ENCODE assay signal across 8 mouse cellular contexts in the genomic region with DNA sequence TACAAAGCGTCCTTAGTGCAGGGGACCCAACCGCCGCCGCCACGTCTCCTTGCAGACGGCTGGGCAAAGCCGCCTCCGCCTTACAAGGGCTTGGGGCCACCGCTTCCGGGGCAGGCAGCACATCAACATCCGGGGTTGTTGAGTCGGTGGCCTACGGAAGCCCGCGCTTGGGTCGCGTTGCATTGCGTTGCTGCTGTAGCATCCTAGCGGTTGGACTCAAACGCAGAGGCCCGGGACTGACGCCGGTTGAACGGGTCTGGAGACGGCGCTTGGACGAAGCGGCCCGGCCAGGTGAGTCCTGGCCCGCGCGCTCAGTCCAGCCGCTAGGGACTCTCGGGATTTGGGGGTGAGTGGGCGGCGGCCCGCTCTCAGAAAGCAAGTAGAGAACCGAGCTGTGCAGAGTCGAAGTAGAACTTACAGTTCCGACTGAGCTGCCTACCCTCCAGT. TPM values are rescaled to one million over a fixed set of nuclear protein-coding genes. Genes with fewer than 3 reads are reported as not detected.
DNase-seq lines count a peak whose midpoint lies in the region; ATAC-seq lines count a peak whose summit lies in the region.

A gene (minus strand): TSS at position 57 of the 447 bp plus-strand sequence.

- H3K4me1 ChIP-seq in heart, embryonic 10.5 days = peaks cover 7% of the 10 kb centered on the region
- H3K4me1 ChIP-seq in kidney, embryonic 15.5 days = peaks cover 8% of the 10 kb centered on the region

- H3K27me3 ChIP-seq in heart, embryonic 10.5 days (ENCODE audit: insufficient read depth, poor library complexity, severe bottlenecking) = no peaks in the 10 kb centered on the region
- no peaks in the 10 kb centered on the region for H3K27me3 ChIP-seq in kidney, embryonic 15.5 days

- WGBS in heart, embryonic 10.5 days = under 1% methylated on average over 40 of the region's 40 CpGs
- WGBS in kidney, embryonic 15.5 days = under 1% methylated on average over 40 of the region's 40 CpGs

- H3K4me2 ChIP-seq in kidney, embryonic 15.5 days = peak within 1 kb of the TSS; percentile 71

- peak within 1 kb of the TSS; percentile 85 for H3K9ac ChIP-seq in kidney, embryonic 15.5 days

- peak within 1 kb of the TSS; percentile 93 for H3K4me3 ChIP-seq in heart, embryonic 10.5 days
- peak within 1 kb of the TSS; percentile 89 for H3K4me3 ChIP-seq in kidney, embryonic 15.5 days (replicated peaks)

- H3K27ac ChIP-seq in heart, embryonic 10.5 days = peak within 1 kb of the TSS; percentile 94
- H3K27ac ChIP-seq in kidney, embryonic 15.5 days = peak within 1 kb of the TSS; percentile 91

- DNase-seq in B cell, adult 2 months = peak; percentile 84 to 86
- peak; percentile 98 for DNase-seq in brain, adult 2 months (ENCODE audit: low read depth, low spot score)
- peak; percentile 95 for DNase-seq in heart, embryonic 10.5 days (ENCODE audit: low spot score)
- DNase-seq in liver = peak; percentile 90
- DNase-seq in spleen, postnatal 4 days (ENCODE audit: low spot score in 2 of 2) = peak; percentile 80 to 92

- no peaks in the 10 kb centered on the region for H3K9me3 ChIP-seq in heart, embryonic 10.5 days
- peaks cover 13% of the 10 kb centered on the region; the same call in 1 of the 2 replicates for H3K9me3 ChIP-seq in kidney, embryonic 15.5 days (replicated peaks)

- ATAC-seq in erythroblast, adult 5-6 weeks (replicated peaks; ENCODE audit: low FRiP score, poor library complexity, severe bottlenecking) = peak; percentile 79
- peak; percentile 99 for ATAC-seq in kidney, embryonic 15.5 days (replicated peaks; ENCODE audit: low FRiP score)
- peak; percentile 98 for ATAC-seq in monocyte, adult 5-6 weeks (replicated peaks; ENCODE audit: insufficient number of reproducible peaks, low FRiP score, low TSS enrichment, poor library complexity, severe bottlenecking)

- peaks cover 34% of the 10 kb centered on the region for H3K36me3 ChIP-seq in heart, embryonic 10.5 days
- peaks cover 38% of the 10 kb centered on the region for H3K36me3 ChIP-seq in kidney, embryonic 15.5 days

RNA-seq across cellular contexts. Expression of the gene that starts here (rescaled TPM):
- total RNA-seq in erythroblast, adult 5-6 weeks (2015; ENCODE audit: low replicate concordance) = 69.6 and 80.3 TPM in 2 replicates
- total RNA-seq in erythroblast, adult 5-6 weeks (2017; ENCODE audit: low replicate concordance) = 123 and 129 TPM in 2 replicates
- polyA plus RNA-seq in heart, embryonic 10.5 days (2016; fragmentation: Nextera tagmentation; extraction: Ambion mirVana) = 7.4 and 8.1 TPM in 2 replicates
- 11.7 and 11.9 TPM in 2 replicates for polyA plus RNA-seq in kidney, embryonic 15.5 days (2015; fragmentation: Nextera tagmentation; extraction: Ambion mirVana)
- 9.1 to 29.0 TPM (median 11.2 TPM) in 3 replicates for total RNA-seq in monocyte, adult 5-6 weeks (2017)

Comparison
In these comparisons a context has a peak if more than half of its experiments do, and no peak if none do; other contexts are left out.
1. Peak in every context shown above with its lines: DNase-seq, ATAC-seq, H3K4me3 ChIP-seq and H3K27ac ChIP-seq.